In the genomic region with DNA sequence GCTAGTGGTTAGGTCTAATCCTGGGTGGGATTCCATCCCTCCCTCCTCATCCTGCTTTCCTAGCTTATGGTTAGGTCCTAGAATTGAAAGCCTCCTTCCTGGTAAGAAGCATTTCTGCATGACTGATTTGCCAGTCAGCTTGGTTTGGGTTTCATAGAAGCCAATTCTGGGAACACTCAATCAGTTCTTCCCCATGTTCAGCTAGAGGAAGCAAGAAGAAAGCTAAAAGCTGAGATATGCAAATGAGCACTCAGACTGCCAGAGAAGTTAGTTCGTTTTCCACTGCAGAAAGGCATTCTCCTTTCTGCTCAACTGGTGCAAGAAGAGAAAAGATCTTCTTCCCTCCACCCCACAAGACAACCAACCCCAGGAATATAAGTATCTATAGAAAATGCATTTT, we compare ENCODE assay signal across 20 mouse cellular contexts.
"Had no signal": no experiment of that assay in that cellular context is flagged by ENCODE, and none has a peak within 500 bp of the region (broad histone marks: within the 10 kb centered on the region; RNA-seq: fewer than 3 reads in every experiment).

No protein-coding gene starts in this region.

- H3K4me1 ChIP-seq: limb, embryonic 12.5 days; limb, embryonic 15.5 days; midbrain, embryonic 12.5 days; midbrain, embryonic 15.5 days; neural tube, embryonic 12.5 days; neural tube, embryonic 15.5 days; stomach, embryonic 15.5 days had no signal

- H3K9me3 ChIP-seq: limb, embryonic 12.5 days; limb, embryonic 15.5 days; midbrain, embryonic 12.5 days; midbrain, embryonic 15.5 days; neural tube, embryonic 15.5 days; stomach, embryonic 15.5 days had no signal

- H3K4me3 ChIP-seq: limb, embryonic 12.5 days; limb, embryonic 15.5 days; midbrain, embryonic 12.5 days; midbrain, embryonic 15.5 days; neural tube, embryonic 12.5 days; neural tube, embryonic 15.5 days; stomach, embryonic 15.5 days had no signal

- H3K9ac ChIP-seq: limb, embryonic 12.5 days; limb, embryonic 15.5 days; liver, embryonic 14.5 days; liver, postnatal 0 days; lung, embryonic 14.5 days; midbrain, embryonic 12.5 days; midbrain, embryonic 15.5 days; neural tube, embryonic 12.5 days; neural tube, embryonic 15.5 days; stomach, embryonic 15.5 days had no signal

- ATAC-seq: liver, postnatal 0 days; lung, postnatal 0 days; midbrain, embryonic 15.5 days had no signal

- H3K27me3 ChIP-seq: limb, embryonic 12.5 days; limb, embryonic 15.5 days; midbrain, embryonic 12.5 days; midbrain, embryonic 15.5 days; neural tube, embryonic 12.5 days; neural tube, embryonic 15.5 days; stomach, embryonic 15.5 days had no signal

- H3K36me3 ChIP-seq: limb, embryonic 12.5 days; limb, embryonic 15.5 days; midbrain, embryonic 12.5 days; midbrain, embryonic 15.5 days; neural tube, embryonic 12.5 days; neural tube, embryonic 15.5 days; stomach, embryonic 15.5 days had no signal

- H3K4me2 ChIP-seq: limb, embryonic 12.5 days; limb, embryonic 15.5 days; liver, embryonic 11.5 days; lung, embryonic 14.5 days; midbrain, embryonic 12.5 days; midbrain, embryonic 15.5 days; neural tube, embryonic 12.5 days; neural tube, embryonic 15.5 days; stomach, embryonic 15.5 days had no signal

- H3K27ac ChIP-seq: limb, embryonic 12.5 days; limb, embryonic 15.5 days; liver, embryonic 14.5 days; macrophage; midbrain, embryonic 12.5 days; midbrain, embryonic 15.5 days; neural tube, embryonic 12.5 days; neural tube, embryonic 15.5 days; stomach, embryonic 15.5 days had no signal

- DNase-seq: kidney, postnatal 4 days; left cerebral cortex, postnatal 4 days; liver, postnatal 0 days; lung, embryonic 14.5 days; right cerebral cortex, adult 18-20 months; right cerebral cortex, postnatal 14 days; spleen, adult 18-20 months; thymus, adult 18-20 months; thymus, postnatal 36 days had no signal
